Mouse (Mus musculus): ENCODE measurements around the gene Wscd1.
"Not testable (repeated sequence)": the region's sequence is repeated elsewhere in the genome, so short reads cannot be mapped to it uniquely, and the experiment has no call there.

The Wscd1 gene

GRCm38 (mm10) chr11:71770479-71770878 is 20.8 kb downstream of the Wscd1 start:
- DNase-seq (ENCODE audit: low spot score), result no peak

GRCm38 (mm10) chr11:71771074-71771473 is 21.4 kb downstream of the Wscd1 start:
- no peak for DNase-seq (ENCODE audit: low spot score)

- DNase-seq (ENCODE audit: low spot score), result no peak
Measured at GRCm38 (mm10) chr11:71772056-71772455, 22.3 kb downstream of the Wscd1 start.

- DNase-seq (ENCODE audit: low spot score), result no peak
Measured at GRCm38 (mm10) chr11:71772802-71773201, 23.1 kb downstream of the Wscd1 start.

DNA sequence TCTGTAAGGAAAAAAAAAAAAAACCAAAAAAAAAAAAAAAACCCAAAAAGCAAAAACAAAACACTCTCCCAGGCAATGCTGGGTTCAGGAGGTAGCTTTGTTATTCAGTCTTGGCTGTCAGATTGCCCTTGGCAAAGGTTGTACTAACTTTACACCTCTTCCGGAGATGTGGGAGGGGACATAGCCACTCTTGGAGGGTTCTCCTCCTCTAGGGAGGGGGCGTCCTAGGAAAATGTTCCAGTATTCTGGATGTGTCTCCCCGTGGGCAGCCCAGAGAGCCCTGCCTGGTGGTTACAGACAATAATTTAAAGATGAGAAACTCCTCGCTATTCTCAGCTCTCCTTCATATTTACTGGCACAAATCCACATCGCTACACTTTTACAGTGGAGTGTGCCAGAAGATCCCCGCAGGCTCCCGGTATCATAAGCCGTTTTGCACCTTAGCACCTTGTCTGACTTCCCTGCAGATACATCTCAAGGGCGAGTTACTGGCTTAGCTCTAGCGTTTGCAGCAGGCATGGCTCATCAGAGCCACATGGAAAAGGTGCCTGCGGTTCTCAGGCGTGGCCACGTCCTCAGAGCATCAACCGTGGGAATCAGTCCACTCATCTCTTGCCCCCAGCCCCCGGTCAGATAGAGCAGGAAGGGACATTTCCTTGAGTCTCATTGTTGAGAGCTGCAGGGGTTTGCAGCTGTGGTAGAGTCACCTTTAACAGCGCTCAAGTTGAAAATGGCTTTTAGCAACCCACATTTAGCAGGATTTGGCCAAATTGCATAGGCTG is 24.5 kb downstream of the Wscd1 start:
- no peak for DNase-seq (ENCODE audit: low spot score)

DNA sequence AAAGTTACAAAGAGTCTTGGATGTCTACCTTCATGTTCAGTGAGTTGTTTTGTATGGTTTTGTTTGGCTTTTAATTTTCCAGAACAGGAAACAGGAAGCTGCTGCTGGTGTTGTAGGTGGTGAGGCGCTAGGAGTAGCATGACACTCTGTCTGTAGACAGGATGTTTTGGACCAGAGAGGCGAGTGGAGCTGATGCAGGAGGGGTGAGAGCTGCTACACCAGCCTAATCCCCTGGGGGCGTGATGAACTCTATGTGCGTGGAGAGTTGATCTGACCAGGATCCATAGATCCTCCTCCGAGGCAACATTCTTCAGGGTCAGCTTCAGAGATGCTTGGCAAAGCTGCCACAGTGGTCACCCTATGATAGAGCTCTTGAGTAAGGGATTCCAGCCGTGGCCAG is 25.3 kb downstream of the Wscd1 start:
- no peak for DNase-seq (ENCODE audit: low spot score)

- no peak for DNase-seq (ENCODE audit: low spot score)
Measured at GRCm38 (mm10) chr11:71779642-71780041, 29.9 kb downstream of the Wscd1 start.

DNA sequence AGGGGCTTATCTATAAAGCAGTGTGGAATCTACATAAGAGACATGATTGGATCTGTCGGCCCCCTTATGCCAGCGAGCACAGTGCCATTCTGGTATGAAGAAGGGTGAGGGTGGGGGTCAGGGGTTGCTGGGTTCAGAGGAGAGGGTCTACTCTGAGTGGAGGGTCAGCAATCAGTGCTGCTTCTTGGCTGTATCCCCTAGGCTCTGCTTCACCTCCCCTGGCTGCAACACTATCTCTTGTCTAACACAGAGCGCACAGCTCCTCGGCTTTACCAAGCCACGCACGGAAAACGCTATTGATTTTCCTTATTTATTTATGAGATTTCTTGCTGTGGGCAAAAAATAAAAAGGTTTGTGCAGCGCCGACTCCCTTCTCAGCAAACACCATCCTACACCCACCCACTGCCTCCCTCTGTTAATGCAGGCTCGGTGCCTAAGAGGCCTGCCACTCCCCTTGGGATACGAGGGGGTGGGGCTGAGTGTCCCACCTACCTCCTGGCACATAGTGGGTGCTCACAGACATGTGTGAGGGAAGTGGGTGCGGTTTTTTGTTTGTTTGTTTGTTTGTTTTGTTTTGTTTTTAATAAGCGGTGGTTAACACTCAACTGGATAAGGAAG is 32.1 kb downstream of the Wscd1 start:
- DNase-seq (ENCODE audit: low spot score), result no peak

GRCm38 (mm10) chr11:71785499-71785898 is 35.8 kb downstream of the Wscd1 start:
- no peak for DNase-seq (ENCODE audit: low spot score)

DNA sequence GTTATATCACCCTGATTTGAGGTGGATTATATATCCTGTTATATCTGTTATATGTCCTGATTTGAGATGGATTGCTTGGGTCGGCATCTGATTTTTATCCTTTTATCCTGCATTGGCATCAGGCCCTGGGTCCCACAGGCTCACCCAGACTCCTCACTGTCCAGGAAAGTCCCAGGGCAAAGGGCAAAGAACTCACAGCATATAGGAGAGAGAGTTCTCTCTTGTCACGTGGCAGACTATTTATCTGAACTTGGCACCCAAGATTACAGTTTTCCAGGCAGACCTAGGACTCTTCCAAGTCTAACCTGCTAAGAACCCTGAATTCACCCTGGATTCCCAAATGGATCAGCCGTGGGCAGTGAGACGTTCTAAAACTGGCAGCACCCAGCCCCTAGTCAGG is 38.5 kb downstream of the Wscd1 start:
- DNase-seq (ENCODE audit: low spot score), result no peak

DNA sequence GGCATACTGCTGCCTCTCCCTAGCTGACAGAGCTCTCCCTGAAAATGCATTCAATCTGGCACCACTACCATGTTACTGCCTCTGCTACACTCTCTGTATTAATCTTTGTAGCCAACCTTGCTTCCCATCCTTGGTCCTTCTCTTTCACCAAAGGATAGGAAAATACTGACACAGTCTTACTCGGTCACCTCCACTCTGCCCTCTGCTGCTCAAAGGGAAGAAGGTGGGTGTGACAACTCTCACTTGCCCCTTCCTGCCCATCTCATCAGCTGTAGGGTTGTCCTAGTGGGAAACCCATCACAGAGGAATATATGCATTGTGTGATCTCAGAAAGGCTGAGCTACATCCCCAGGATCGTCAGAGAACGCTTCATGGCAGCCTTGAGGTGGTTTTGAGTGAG is 40.5 kb downstream of the Wscd1 start:
- no peak for DNase-seq (ENCODE audit: low spot score)

DNA sequence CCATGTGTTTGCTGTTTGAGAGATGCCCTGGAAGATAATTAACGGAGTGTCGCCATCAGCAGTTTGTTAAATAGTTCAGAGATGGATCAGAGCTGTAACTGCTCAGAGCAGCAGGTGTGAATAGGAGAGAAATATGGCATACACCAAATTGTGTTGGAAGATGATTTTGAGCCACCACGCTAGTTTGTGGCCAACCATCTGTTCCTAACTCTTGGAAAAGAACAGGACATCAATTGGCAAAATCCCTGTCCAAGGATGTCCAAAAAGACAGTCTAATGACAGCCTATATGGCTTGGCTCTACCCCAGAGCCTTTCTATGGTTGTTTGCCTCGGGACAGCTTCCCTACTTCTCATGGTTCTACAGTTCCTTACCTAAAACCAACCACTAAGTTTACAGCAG is 49.5 kb downstream of the Wscd1 start:
- no peak for DNase-seq (ENCODE audit: low spot score)

GRCm38 (mm10) chr11:71808521-71808920 is 58.8 kb downstream of the Wscd1 start:
- DNase-seq (ENCODE audit: low spot score), result no peak

GRCm38 (mm10) chr11:71811828-71812227 is 62.1 kb downstream of the Wscd1 start:
- no peak for DNase-seq (ENCODE audit: low spot score)

DNA sequence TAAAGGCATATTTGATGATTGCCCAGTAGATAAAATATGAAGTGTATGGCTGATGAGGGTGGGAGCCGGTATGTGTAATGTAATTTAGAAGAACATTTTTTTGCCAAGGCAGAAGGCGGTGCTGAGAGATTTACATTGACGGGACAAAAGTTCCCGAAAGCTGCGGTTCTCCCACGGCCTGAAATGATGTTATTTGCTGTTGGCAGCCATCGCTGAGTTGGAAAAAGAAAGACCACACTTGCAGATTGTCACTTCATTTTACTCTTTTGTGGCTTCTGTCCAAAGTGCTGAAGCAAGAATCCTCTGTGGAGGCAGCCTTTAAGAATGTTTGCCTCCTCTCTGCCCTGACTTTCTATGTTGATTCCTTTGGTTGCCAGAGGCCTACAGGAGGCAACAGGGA is 63.2 kb downstream of the Wscd1 start:
- DNase-seq (ENCODE audit: low spot score), result no peak

DNA sequence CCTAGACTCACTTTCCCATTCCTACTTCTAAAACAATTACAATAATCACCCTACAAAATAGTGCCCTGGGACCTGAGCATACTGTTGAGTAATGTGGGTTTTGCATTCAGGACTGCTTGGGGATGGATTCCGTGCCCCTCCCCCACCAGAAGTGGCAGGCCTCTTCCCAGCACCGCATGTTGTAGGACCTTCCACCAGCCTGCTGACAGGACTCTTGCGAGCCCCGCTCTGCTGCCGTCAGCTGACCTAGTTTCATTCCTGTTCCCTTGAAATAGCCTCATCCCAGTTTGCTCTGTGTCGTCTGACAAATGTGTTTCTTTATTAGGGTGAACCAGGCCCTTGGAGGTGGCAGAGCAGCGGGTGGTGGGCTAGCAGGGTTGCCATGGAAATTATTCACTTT is 64.8 kb downstream of the Wscd1 start:
- no peak for DNase-seq (ENCODE audit: low spot score)

- DNase-seq (ENCODE audit: low spot score), result no peak
Measured at GRCm38 (mm10) chr11:71815326-71815725, 65.6 kb downstream of the Wscd1 start.

- no peak for DNase-seq (ENCODE audit: low spot score)
Measured at GRCm38 (mm10) chr11:71816918-71817317, 67.2 kb downstream of the Wscd1 start.

- DNase-seq (ENCODE audit: low spot score), result no peak
Measured at GRCm38 (mm10) chr11:71817341-71817740, 67.6 kb downstream of the Wscd1 start.

DNA sequence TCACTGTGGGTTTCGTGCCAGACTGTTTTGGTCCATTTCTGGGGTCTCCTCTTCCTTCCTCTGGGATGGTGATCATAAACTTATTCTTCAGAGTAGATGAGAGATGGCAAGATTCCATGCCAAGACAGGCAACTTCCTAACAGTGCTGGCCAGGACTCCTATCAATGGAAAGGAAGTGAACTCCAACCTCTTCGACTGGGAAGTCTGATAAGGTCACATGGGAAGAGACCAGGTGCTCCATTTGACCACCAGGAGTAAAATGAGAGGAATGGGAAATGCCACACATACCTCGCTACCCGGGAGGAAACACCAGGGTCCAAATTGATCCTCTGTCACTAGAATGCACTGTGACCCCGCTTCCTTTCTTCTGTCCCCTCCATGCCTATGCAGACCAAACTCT is 68.4 kb downstream of the Wscd1 start:
- DNase-seq (ENCODE audit: low spot score), result no peak

GRCm38 (mm10) chr11:71819901-71820300 is 70.2 kb downstream of the Wscd1 start:
- DNase-seq (ENCODE audit: low spot score), result no peak

GRCm38 (mm10) chr11:71820847-71821246 is 71.1 kb downstream of the Wscd1 start:
- DNase-seq (ENCODE audit: low spot score), result no peak

DNA sequence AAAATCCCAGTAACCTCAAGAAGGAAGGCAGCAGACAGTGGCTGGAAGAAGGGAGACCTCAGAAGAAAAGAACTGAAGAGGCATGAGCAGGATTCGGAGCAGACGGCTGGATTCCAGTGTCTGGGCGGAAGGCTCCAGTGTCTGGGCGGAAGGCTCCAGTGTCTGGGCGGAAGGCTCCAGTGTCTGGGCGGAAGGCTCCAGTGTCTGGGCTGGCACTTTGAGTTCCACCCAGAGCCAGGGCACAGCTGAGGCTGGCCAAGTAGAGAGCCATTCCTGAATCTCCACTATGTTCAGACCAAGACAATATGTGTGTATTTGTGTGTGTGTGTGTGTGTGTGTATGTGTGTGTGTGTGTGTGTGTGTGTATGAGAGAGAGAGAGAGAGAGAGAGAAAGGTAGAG is 71.8 kb downstream of the Wscd1 start:
- DNase-seq (ENCODE audit: low spot score), result not testable (repeated sequence)

DNA sequence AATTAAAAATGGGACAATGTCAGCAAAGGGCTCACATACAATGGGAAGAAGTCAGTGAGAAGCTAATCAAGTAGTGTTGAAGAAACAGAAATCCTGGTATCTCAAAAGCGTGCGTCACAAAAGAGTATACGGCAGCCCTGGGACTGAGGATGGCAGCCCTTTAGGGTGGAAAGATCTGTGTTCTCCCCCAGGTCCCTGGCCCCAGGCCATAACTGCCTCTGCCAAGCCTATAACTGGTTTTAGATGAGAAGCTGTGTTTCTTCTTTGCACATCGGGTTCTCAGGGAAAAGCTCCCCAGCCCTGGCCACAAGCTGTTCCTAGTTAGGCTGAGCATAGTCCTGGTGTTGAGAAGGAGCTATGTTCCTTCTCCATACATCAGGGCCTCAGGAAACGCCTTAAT is 72.3 kb downstream of the Wscd1 start:
- DNase-seq (ENCODE audit: low spot score), result no peak
